Mouse (Mus musculus) neural tube, embryonic 11.5 days (tissue): ENCODE measurements around the gene Chrna7. TPM values are rescaled to one million over a fixed set of nuclear protein-coding genes. Genes with fewer than 3 reads are reported as not detected.

Experiments used
- ATAC-seq: fragments of 200-750 bp; cut with Nextera tagmentation; 2 replicates; pipeline ENCODE4 v1.8.0; 2017; ENCODE audit warnings: moderate number of reproducible peaks, mild to moderate bottlenecking, moderate TSS enrichment, moderate library complexity; ENCODE audit not compliant: insufficient read depth, low FRiP score, low TSS enrichment
- DNase-seq: peaks from one replicate; pipeline ENCODE4 v3.0.0-alpha.2; 2015; ENCODE audit warnings: low spot score
- H3K27ac ChIP-seq: fragments of 300-500 bp; sonication (generic); 2 replicates; pipeline ENCODE4 v1.5.1; 2014; ENCODE audit warnings: low read depth, mild to moderate bottlenecking, low read length
- H3K27me3 ChIP-seq: fragments of 300-500 bp; sonication (generic); 2 replicates; pipeline ENCODE4 v1.6.1; 2014; ENCODE audit warnings: mild to moderate bottlenecking, low read length, mixed read lengths; ENCODE audit not compliant: control insufficient read depth, insufficient read depth
- H3K36me3 ChIP-seq: fragments of 300-500 bp; sonication (generic); 2 replicates; pipeline ENCODE4 v1.6.1; 2014; ENCODE audit warnings: mild to moderate bottlenecking, low read length, moderate library complexity, mixed read lengths; ENCODE audit not compliant: control insufficient read depth, insufficient read depth
- H3K4me1 ChIP-seq: fragments of 300-500 bp; sonication (generic); 2 replicates; pipeline ENCODE4 v1.6.1; 2014; ENCODE audit warnings: low read length, mixed read lengths; ENCODE audit not compliant: control insufficient read depth, insufficient read depth
- H3K4me2 ChIP-seq: fragments of 300-500 bp; sonication (generic); 2 replicates; pipeline ENCODE4 v1.6.1; 2014; ENCODE audit warnings: low read depth, mild to moderate bottlenecking, moderate library complexity
- H3K4me3 ChIP-seq: fragments of 300-500 bp; sonication (generic); 2 replicates; pipeline ENCODE4 v1.5.1; 2014; ENCODE audit warnings: low read depth, low read length
- H3K9ac ChIP-seq: fragments of 300-500 bp; sonication (generic); 2 replicates; pipeline ENCODE4 v1.6.1; 2014; ENCODE audit warnings: mild to moderate bottlenecking, low read length
- H3K9me3 ChIP-seq: fragments of 300-500 bp; sonication (generic); 2 replicates; pipeline ENCODE4 v1.6.1; 2016; ENCODE audit warnings: low read length; ENCODE audit not compliant: control insufficient read depth
- WGBS: fragments of 180-500 bp; shearing (Covaris S2); extraction: QIAGEN DNeasy Blood & Tissue Kit; methylation state at CpG from one replicate; pipeline ENCODE4 v1.1.7; 2014; 5-methylcytosine and 5-hydroxymethylcytosine counted together
- polyA plus RNA-seq: library from polyadenylated mRNA; unstranded; fragments of >200 nt; fragmentation: Nextera tagmentation; extraction: Ambion mirVana; gene quantifications from 2 replicates; pipeline ENCODE4 v1.2.1, GENCODE M21; 2014

Chrna7 gene
- polyA plus RNA-seq, 1 experiment from 2014 or later, result 11.4 TPM

DNA sequence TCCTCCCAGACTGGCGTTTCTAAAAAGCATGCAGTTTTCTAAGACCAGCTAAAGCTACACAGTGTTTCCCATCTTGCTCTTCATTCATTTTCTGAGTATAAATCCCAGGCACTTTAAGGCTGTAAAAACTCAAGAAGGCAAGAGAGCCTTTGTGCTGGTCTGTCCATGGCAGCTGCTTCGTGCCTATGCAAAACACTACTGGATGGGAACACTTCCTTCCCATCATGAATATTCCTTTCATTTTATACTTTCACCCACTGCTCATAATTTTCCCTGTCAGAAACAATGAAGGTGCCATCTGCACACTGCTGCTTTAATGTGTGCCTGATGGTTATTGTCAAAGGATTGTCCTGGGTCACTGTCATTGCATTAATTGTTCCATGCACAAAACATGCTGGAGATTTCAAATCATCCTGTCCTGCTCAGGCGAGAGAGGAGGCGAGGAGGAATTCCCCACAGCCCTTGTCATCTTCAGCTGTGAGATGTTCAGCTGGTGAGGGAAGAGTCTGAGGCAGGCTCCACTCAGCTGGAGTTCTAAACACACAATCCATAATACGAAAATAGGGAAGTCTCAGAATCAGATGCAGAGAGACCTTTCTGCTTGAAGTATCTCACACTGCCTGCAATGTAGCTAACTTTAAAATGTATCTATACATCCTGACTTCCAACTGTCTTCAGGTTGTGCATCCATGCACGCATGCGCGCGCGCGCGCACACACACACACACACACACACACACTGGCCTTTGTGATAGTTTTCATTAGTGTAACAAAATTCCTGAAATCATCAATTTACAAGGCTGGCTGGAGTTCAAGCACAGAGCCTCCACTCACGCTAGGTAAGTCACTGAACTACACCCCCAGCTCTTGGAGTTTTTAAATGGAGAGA lies 22.5 kb downstream of the Chrna7 start:
- ATAC-seq (peak; percentile 90), DNase-seq (peak; percentile 29)
- no peak overlapping the region for H3K4me3 ChIP-seq
- WGBS, result 73% methylated on average over 13 of the region's 13 CpGs
- no peaks in the 10 kb centered on the region for H3K36me3 ChIP-seq
- H3K27me3 ChIP-seq, result no peaks in the 10 kb centered on the region
- peaks cover 3% of the 10 kb centered on the region; the same call in 1 of the 2 replicates for H3K4me1 ChIP-seq
- no peaks in the 10 kb centered on the region for H3K9me3 ChIP-seq
- no peak overlapping the region for H3K4me2 ChIP-seq
- peak overlapping the region; percentile 4; the same call in 1 of the 2 replicates for H3K9ac ChIP-seq
- H3K27ac ChIP-seq, result peak overlapping the region; percentile 78

DNA sequence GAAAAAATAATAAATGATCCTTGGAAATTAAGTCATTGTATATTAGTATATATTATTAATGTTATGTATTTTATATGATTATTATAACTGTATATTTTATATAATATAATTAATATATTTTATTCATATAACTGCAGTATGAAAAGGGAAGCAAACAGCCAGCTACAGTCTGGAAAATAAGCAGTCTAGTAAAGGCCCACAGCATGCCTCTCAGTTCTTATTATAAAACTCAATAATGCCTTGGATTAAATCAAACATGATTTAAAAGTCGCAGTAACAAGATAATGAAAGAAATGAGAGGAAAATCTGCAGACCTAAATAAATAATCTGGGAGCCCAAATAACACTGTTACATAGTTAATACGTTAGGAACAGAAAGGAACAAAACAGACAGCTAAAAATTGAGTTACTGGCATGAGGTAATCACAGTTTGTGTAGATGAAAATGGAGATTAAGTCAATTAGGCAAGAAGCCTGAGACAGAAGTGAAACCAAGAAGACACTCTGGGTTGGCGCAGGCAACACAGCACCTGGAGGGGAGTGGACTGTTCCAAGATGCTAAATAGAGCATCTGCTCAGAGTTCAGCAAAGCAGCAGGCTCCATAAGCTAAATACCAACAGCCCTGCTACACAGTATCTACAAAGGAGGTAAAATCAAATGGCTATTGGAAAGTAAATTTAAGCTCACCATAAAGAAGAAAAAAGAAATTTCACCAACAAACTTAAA lies 42.1 kb downstream of the Chrna7 start:
- Histone ChIP-seq H3K27ac (no peak overlapping the region), H3K4me3 (no peak overlapping the region), H3K9me3 (no peaks in the 10 kb centered on the region), H3K36me3 (no peaks in the 10 kb centered on the region), H3K4me1 (no peaks in the 10 kb centered on the region), H3K4me2 (no peak overlapping the region), H3K9ac (no peak overlapping the region), H3K27me3 (no peaks in the 10 kb centered on the region)
- no peak for DNase-seq
- ATAC-seq, result no peak
- WGBS, result 87% methylated on average over 3 of the region's 3 CpGs

DNA sequence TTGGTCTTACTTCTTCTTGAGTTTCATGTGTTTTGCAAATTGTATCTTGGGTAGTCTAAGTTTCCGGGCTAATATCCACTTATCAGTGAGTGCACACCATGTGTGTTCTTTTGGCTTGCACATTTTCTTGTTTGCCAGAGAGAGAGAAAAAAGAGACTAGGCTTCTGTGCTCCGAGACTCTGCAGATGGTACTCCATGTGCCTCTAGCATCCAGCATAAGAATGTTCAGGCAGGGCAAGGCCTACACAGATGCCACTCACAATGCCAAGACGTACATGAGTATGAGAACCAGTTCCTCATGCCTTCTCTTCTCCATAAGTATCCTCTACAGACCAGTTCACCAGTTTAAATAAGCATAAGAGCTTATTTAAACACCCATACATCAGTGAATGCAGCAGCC lies 47.8 kb downstream of the Chrna7 start:
- no peak for DNase-seq

DNA sequence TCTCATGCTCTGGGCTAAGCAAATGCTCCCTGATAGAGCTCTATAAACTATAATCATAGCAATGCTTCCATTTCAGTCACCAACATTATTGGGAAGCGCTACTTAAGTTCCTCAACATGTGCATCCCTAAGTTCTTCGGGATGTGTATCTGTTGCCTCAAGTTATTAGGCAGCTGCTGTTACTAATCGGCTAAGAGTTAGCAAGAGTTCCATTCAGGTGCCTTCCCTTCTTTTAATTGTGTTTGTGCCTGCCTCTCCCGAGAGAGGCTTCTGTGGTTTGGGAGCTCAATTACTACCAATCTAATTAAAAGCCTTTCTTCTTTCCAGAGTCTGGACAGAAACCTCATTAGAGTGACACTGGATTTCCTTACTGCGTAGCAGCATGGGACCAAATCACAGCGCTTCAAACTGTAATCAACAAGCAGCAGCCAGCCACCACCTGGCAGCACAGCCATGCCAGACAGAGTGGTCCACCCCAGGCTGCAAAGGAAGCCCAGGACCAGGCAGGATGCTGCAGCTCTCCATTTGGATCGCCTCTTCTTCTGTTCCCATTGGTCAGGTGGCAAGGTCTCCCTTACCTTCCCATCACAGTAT lies 50.0 kb downstream of the Chrna7 start:
- no peak for DNase-seq
- WGBS, result 67% methylated on average over 7 of the region's 7 CpGs
- no peak overlapping the region for H3K4me2 ChIP-seq
- H3K27ac ChIP-seq, result no peak overlapping the region
- H3K4me1 ChIP-seq, result no peaks in the 10 kb centered on the region
- H3K36me3 ChIP-seq, result no peaks in the 10 kb centered on the region
- no peaks in the 10 kb centered on the region for H3K9me3 ChIP-seq
- H3K27me3 ChIP-seq, result no peaks in the 10 kb centered on the region
- no peak overlapping the region for H3K9ac ChIP-seq
- ATAC-seq, result no peak
- H3K4me3 ChIP-seq, result no peak overlapping the region

More for the DNA sequence above, 47.8 kb downstream of the Chrna7 start:
- no peaks in the 10 kb centered on the region for H3K9me3 ChIP-seq
- H3K4me3 ChIP-seq, result no peak overlapping the region
- H3K4me2 ChIP-seq, result no peak overlapping the region
- no peak for ATAC-seq
- H3K27me3 ChIP-seq, result no peaks in the 10 kb centered on the region
- no peaks in the 10 kb centered on the region for H3K4me1 ChIP-seq
- H3K36me3 ChIP-seq, result no peaks in the 10 kb centered on the region
- 93% methylated on average over 3 of the region's 3 CpGs for WGBS
- H3K9ac ChIP-seq, result no peak overlapping the region
- no peak overlapping the region for H3K27ac ChIP-seq

DNA sequence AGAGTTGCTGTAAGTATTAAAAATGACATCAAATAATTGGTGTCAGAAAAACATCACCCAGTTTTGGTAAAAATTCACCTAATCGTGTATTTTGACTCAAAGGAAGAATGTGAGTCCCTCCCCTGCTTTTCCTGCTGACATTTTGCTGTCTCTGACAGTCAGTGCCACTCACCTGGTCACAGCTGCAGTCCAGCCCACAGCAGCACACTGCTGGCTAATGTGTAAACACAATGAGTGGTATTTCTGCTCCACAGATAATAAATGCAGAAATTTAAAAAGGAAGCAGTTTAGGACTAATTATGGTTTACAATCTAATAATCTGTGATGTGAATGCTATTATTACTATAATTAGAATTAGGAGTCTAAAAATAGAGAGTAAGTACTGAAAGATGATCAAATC lies 59.1 kb downstream of the Chrna7 start:
- 91% methylated on average over 1 of the region's 1 CpGs for whole genome bisulfite sequencing
- no peak for DNase-seq
- Histone ChIP-seq H3K36me3 (no peaks in the 10 kb centered on the region; the same call in 1 of the 2 replicates), H3K4me1 (no peaks in the 10 kb centered on the region), H3K9me3 (no peaks in the 10 kb centered on the region), H3K27ac (no peak overlapping the region), H3K9ac (no peak overlapping the region), H3K4me2 (no peak overlapping the region), H3K27me3 (no peaks in the 10 kb centered on the region), H3K4me3 (no peak overlapping the region)
- no peak for ATAC-seq

DNA sequence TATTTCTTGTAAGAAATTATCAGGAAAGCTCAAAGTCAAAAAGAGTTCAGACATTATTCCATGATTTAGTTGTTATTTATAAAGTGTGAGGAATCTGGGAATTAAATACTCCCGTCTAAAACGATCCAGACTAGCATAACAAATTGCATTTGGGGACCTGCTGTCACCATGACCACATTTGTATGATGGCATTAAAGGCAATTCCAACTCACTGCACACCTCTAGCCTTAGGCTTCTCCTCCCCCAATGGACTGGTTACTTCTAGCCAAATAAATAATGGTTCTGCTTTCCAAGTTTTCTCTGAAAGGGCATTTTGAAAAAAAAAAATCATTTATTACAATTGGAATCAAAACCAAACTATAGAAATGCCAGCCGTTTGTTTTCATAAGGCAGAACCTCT lies 63.6 kb downstream of the Chrna7 start:
- Histone ChIP-seq H3K27me3 (no peaks in the 10 kb centered on the region), H3K36me3 (no peaks in the 10 kb centered on the region; the same call in 1 of the 2 replicates), H3K4me2 (no peak overlapping the region), H3K27ac (no peak overlapping the region), H3K9ac (no peak overlapping the region), H3K4me1 (no peaks in the 10 kb centered on the region), H3K9me3 (no peaks in the 10 kb centered on the region), H3K4me3 (no peak overlapping the region)
- no peak for DNase-seq
- 80% methylated on average over 3 of the region's 3 CpGs for WGBS
- ATAC-seq, result no peak

DNA sequence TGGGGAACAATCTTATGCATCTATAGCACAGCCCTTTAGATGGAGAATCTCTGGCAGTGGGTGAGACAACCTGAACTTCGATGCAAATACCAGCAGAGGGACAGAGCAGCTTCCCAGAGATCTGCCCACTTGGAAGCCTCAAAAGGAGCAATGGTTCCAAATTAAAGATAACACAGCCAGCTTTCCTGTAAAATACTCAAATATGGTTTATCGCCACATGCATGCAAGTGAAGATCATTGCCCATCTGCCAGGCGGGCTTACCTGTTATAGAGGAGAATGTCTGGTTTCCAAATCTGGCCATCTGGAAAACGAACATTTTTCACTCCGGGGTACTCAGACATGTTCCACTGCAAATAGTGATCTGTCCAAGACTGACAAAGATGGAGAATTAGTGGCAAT lies 64.0 kb downstream of the Chrna7 start:
- H3K36me3 ChIP-seq, result no peaks in the 10 kb centered on the region; the same call in 1 of the 2 replicates
- H3K27ac ChIP-seq, result no peak overlapping the region
- no peak for DNase-seq
- no peak overlapping the region for H3K4me2 ChIP-seq
- no peak overlapping the region for H3K9ac ChIP-seq
- H3K9me3 ChIP-seq, result no peaks in the 10 kb centered on the region
- no peak for ATAC-seq
- no peaks in the 10 kb centered on the region for H3K4me1 ChIP-seq
- WGBS, result 91% methylated on average over 5 of the region's 5 CpGs
- H3K4me3 ChIP-seq, result no peak overlapping the region
- no peaks in the 10 kb centered on the region for H3K27me3 ChIP-seq

DNA sequence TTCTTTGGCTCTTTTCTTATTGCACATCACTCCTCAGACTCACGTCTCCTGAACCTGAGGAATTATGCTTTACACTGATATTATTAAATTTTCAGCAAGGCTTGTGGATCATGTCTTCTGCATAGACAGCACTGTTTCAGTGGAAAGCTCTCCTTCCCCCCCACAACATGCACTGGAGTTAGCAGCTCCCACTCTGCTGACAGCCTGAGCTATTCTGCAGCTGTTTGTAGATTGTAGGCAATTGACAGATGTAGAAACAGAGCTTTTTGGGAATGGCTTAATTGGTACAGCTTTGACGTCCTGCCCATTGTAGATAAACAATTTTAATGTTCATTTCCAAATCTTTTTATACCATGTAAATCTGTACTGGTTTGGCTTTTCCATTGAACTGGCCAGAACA lies 89.8 kb downstream of the Chrna7 start:
- H3K4me2 ChIP-seq, result no peak overlapping the region
- H3K9me3 ChIP-seq, result no peaks in the 10 kb centered on the region
- no peaks in the 10 kb centered on the region for H3K27me3 ChIP-seq
- WGBS, result 63% methylated on average over 2 of the region's 2 CpGs
- no peaks in the 10 kb centered on the region for H3K4me1 ChIP-seq
- no peak overlapping the region for H3K4me3 ChIP-seq
- no peak overlapping the region for H3K9ac ChIP-seq
- H3K27ac ChIP-seq, result no peak overlapping the region
- no peaks in the 10 kb centered on the region for H3K36me3 ChIP-seq
- DNase-seq (no peak), ATAC-seq (no peak)
